Comparison of ENCODE assay signal across 9 mouse cellular contexts in the genomic region with DNA sequence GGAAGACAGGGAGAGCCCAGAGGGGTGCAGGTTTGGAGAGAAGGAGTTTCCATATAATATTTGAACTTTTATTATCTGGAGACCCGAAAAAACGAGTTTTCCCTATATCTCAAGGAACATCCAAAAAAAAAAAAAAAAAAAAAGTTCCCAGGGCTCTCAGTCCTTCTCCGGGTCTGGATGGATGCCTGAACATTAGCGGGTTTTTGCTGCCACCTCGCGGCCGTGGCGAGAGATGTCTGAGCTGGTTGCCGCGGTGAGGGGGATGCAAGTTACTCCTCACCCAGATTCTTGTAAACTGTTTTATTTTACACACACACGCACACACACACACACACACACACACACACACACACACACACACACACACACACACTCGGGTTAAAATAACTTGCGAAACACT. TPM values are rescaled to one million over a fixed set of nuclear protein-coding genes. Genes with fewer than 3 reads are reported as not detected.
DNase-seq lines count a peak whose midpoint lies in the region; TF ChIP-seq lines count a peak whose summit lies in the region.
"Had no signal": no experiment of that assay in that cellular context is flagged by ENCODE, and none has a peak within 500 bp of the region (broad histone marks: within the 10 kb centered on the region; RNA-seq: fewer than 3 reads in every experiment).

No protein-coding gene starts in this region.

- DNase-seq in 3134 (ENCODE audit: extremely low read depth, insufficient read length, low spot score), result peak; percentile 64
- DNase-seq in ES-CJ7 (ENCODE audit: low read depth, low spot score), result peak; percentile 69
- peak; percentile 70 to 84 for DNase-seq in cerebellum, adult 2 months
- peak; percentile 22 to 89 for DNase-seq in frontal cortex, adult 2 months (ENCODE audit: extremely low spot score in 1 of 2, low spot score in 1 of 2)
- DNase-seq in kidney, adult 8-10 months, result peak; percentile 29 to 74
- DNase-seq in limb, embryonic 10.5 days (ENCODE audit: low spot score), result peak; percentile 94
- peak; percentile 79 for DNase-seq in ovary, postnatal 36 days (ENCODE audit: low spot score)
- peak; percentile 52 for DNase-seq in urinary bladder, adult 2 months (ENCODE audit: low spot score)

- no peaks in the 10 kb centered on the region for H3K36me3 ChIP-seq in limb, embryonic 10.5 days

- H3K4me3 ChIP-seq in cerebellum, adult 2 months (replicated peaks; ENCODE audit: insufficient read depth, low read depth, low read length), result no peak overlapping the region
- no peak overlapping the region for H3K4me3 ChIP-seq in limb, embryonic 10.5 days

- WGBS in cerebellum, adult 2 months, result under 1% methylated on average over 13 of the region's 13 CpGs
- 1% methylated on average over 13 of the region's 13 CpGs for WGBS in limb, embryonic 10.5 days

- TF ChIP-seq CTCF in cerebellum, adult 2 months (IDR thresholded peaks at IDR 0.05; ENCODE audit: borderline replicate concordance, insufficient read depth, low read depth, low read length), result peak; percentile 85

- H3K27me3 ChIP-seq in cerebellum, adult 2 months (ENCODE audit: control insufficient read depth, insufficient read depth, low read length), result no peaks in the 10 kb centered on the region
- peaks cover 91% of the 10 kb centered on the region for H3K27me3 ChIP-seq in limb, embryonic 10.5 days (ENCODE audit: low read depth, poor library complexity, severe bottlenecking)

- no peaks in the 10 kb centered on the region for H3K9me3 ChIP-seq in limb, embryonic 10.5 days (replicated peaks)

- no peak for TF ChIP-seq POLR2A in cerebellum, adult 2 months (IDR thresholded peaks at IDR 0.05; ENCODE audit: borderline replicate concordance, insufficient read depth, low read length)

- H3K27ac ChIP-seq in cerebellum, adult 2 months (ENCODE audit: insufficient read depth, low read length), result no peak overlapping the region
- H3K27ac ChIP-seq in limb, embryonic 10.5 days, result no peak overlapping the region

- no peaks in the 10 kb centered on the region for H3K4me1 ChIP-seq in cerebellum, adult 2 months (ENCODE audit: control insufficient read depth, insufficient read depth, low read length)
- H3K4me1 ChIP-seq in limb, embryonic 10.5 days, result no peaks in the 10 kb centered on the region

RNA-seq across cellular contexts. Expression of a gene that starts 20.2 kb away (rescaled TPM):
- 1.3 and 1.8 TPM in 2 replicates for polyA plus RNA-seq in cerebellum, adult 2 months (2012; rRNA removed)
- 0.74 and 1.2 TPM in 2 replicates for polyA plus RNA-seq in frontal cortex, adult 2 months (2012; rRNA removed)
- polyA plus RNA-seq in limb, embryonic 10.5 days (2016; fragmentation: Nextera tagmentation; extraction: Ambion mirVana), result not detected in 2 replicates
- polyA plus RNA-seq in urinary bladder, adult 2 months (2012; rRNA removed), result not detected in 2 replicates
- polyA plus RNA-seq: heart, embryonic 16.5 days had no signal

RNA-seq across cellular contexts. Expression of a gene that starts 54.5 kb away (rescaled TPM):
- polyA plus RNA-seq in cerebellum, adult 2 months (2012; rRNA removed), result 0.06 and 0.07 TPM in 2 replicates
- polyA plus RNA-seq in frontal cortex, adult 2 months (2012; rRNA removed), result 0.68 and 0.69 TPM in 2 replicates
- polyA plus RNA-seq in limb, embryonic 10.5 days (2016; fragmentation: Nextera tagmentation; extraction: Ambion mirVana), result 0.87 and 2.7 TPM in 2 replicates
- polyA plus RNA-seq in urinary bladder, adult 2 months (2012; rRNA removed), result 0.21 and 0.47 TPM in 2 replicates
